Mouse (Mus musculus): ENCODE results near the gene Galp. TPM values are rescaled to one million over a fixed set of nuclear protein-coding genes. Genes with fewer than 3 reads are reported as not detected.

The Galp gene
- polyA plus RNA-seq, 1 experiment from 2014 or later: not detected

Other genes starting within 250 kb of the Galp start
- not detected in 2 replicates for gene Vmn1r65, start 186.1 kb upstream of the Galp start, polyA plus RNA-seq (2016; fragmentation: Nextera tagmentation; extraction: Ambion mirVana)
- 0.05 TPM in 1 of 2 replicates, not detected in the other for gene Nlrp4c, start 151.9 kb upstream of the Galp start, polyA plus RNA-seq (2016; fragmentation: Nextera tagmentation; extraction: Ambion mirVana)
- 23.5 and 26.1 TPM in 2 replicates for gene Zfp787, start 41.1 kb upstream of the Galp start, polyA plus RNA-seq (2016; fragmentation: Nextera tagmentation; extraction: Ambion mirVana)
- 85.1 and 86.3 TPM in 2 replicates for gene Zfp444, start 24.9 kb upstream of the Galp start, polyA plus RNA-seq (2016; fragmentation: Nextera tagmentation; extraction: Ambion mirVana)
- not detected in 2 replicates for gene Zscan5b, start 25.2 kb downstream of the Galp start, polyA plus RNA-seq (2016; fragmentation: Nextera tagmentation; extraction: Ambion mirVana)
- gene Epp13, start 55.6 kb downstream of the Galp start, polyA plus RNA-seq (2016; fragmentation: Nextera tagmentation; extraction: Ambion mirVana): not detected in 2 replicates
- 6.0 and 6.6 TPM in 2 replicates for gene Zfp667, start 89.5 kb downstream of the Galp start, polyA plus RNA-seq (2016; fragmentation: Nextera tagmentation; extraction: Ambion mirVana)
- 7.1 and 7.6 TPM in 2 replicates for gene Zfp583, start 134.2 kb downstream of the Galp start, polyA plus RNA-seq (2016; fragmentation: Nextera tagmentation; extraction: Ambion mirVana)
- gene Gm3854, start 146.7 kb downstream of the Galp start, polyA plus RNA-seq (2016; fragmentation: Nextera tagmentation; extraction: Ambion mirVana): 2.3 and 3.1 TPM in 2 replicates
- 0.88 and 1.3 TPM in 2 replicates for gene Zfp78, start 166.2 kb downstream of the Galp start, polyA plus RNA-seq (2016; fragmentation: Nextera tagmentation; extraction: Ambion mirVana)
- gene Zfp28, start 186.2 kb downstream of the Galp start, polyA plus RNA-seq (2016; fragmentation: Nextera tagmentation; extraction: Ambion mirVana): 9.5 and 10.8 TPM in 2 replicates
- gene Smim17, start 201.6 kb downstream of the Galp start, polyA plus RNA-seq (2016; fragmentation: Nextera tagmentation; extraction: Ambion mirVana): 0.40 and 0.42 TPM in 2 replicates
- gene Gm20715, start 213.2 kb downstream of the Galp start, polyA plus RNA-seq (2016; fragmentation: Nextera tagmentation; extraction: Ambion mirVana): not detected in 2 replicates
- gene Olfr1344, start 241.6 kb downstream of the Galp start, polyA plus RNA-seq (2016; fragmentation: Nextera tagmentation; extraction: Ambion mirVana): not detected in 2 replicates

Measured in embryonic facial prominence, embryonic 10.5 days (tissue).